Mouse (Mus musculus): ENCODE data around the gene Clec3a.

DNA sequence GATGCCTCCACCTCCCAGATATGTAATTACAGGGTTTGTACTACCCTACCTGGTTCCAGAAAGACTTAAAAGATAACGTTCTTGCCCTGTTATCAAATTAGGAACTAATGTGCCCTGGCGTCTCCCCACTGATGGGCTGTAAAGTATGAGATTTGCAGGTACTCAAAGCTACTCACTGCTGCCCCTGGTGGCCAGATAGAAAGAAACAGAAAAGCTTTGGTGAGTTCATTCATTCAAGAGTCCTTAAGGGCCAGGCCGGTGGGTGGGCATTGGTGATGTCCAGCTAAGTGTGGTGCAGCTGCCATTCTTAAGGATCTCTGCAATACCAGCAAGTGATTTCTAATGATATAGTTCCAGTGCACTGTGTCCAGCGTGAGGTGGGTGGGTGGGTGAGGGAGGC is 23.7 kb downstream of the Clec3a start:
- TF ChIP-seq CTCF (IDR thresholded peaks at IDR 0.05; ENCODE audit: borderline replicate concordance, insufficient read depth, low read length) (no peak), POLR2A (IDR thresholded peaks at IDR 0.05; ENCODE audit: low read depth, low read length) (no peak)

Measured in embryonic fibroblast, embryonic 13.5 days (primary cell).